In genomic region chr8:106736861-106737662, GRCm38 (mm10) we compare ENCODE assay signal across 13 mouse cellular contexts. TPM values are rescaled to one million over a fixed set of nuclear protein-coding genes. Genes with fewer than 3 reads are reported as not detected.
A peak's percentile ranks its signal among the peaks of the same experiment; 100 is the strongest.
DNase-seq lines count a peak whose midpoint lies in the region; ATAC-seq and TF ChIP-seq lines count a peak whose summit lies in the region.
"Had no signal": no experiment of that assay in that cellular context is flagged by ENCODE, and none has a peak within 500 bp of the region (broad histone marks: within the 10 kb centered on the region; RNA-seq: fewer than 3 reads in every experiment).

No protein-coding gene starts in this region.

- peaks cover 28% of the 10 kb centered on the region for H3K4me1 ChIP-seq in embryonic facial prominence, embryonic 10.5 days
- H3K4me1 ChIP-seq in lung, postnatal 0 days (ENCODE audit: insufficient read depth, low read depth, low read length) = no peaks in the 10 kb centered on the region
- H3K4me1 ChIP-seq: hindbrain, embryonic 12.5 days; liver, embryonic 15.5 days had no signal

- H3K4me3 ChIP-seq in embryonic facial prominence, embryonic 10.5 days = no peak overlapping the region
- H3K4me3 ChIP-seq in lung, postnatal 0 days (ENCODE audit: low read depth, low read length) = no peak overlapping the region
- H3K4me3 ChIP-seq: heart, embryonic 12.5 days; hindbrain, embryonic 12.5 days; liver, embryonic 15.5 days had no signal

- H3K4me2 ChIP-seq in lung, postnatal 0 days (replicated peaks; ENCODE audit: low read depth, low read length) = no peak overlapping the region
- H3K4me2 ChIP-seq: heart, embryonic 12.5 days; hindbrain, embryonic 12.5 days; liver, embryonic 15.5 days had no signal

- H3K27me3 ChIP-seq in embryonic facial prominence, embryonic 10.5 days (replicated peaks; ENCODE audit: low read depth, poor library complexity, severe bottlenecking) = no peaks in the 10 kb centered on the region
- H3K27me3 ChIP-seq in lung, postnatal 0 days (replicated peaks; ENCODE audit: insufficient read depth, low read length) = no peaks in the 10 kb centered on the region
- H3K27me3 ChIP-seq: heart, embryonic 12.5 days; hindbrain, embryonic 12.5 days; liver, embryonic 15.5 days had no signal

- 0 out of 2 replicates have a peak overlapping the region, but pooled peaks have one; percentile 3 for H3K27ac ChIP-seq in embryonic facial prominence, embryonic 10.5 days (replicated peaks)
- no peak overlapping the region for H3K27ac ChIP-seq in lung, postnatal 0 days (ENCODE audit: low read length)
- H3K27ac ChIP-seq: hindbrain, embryonic 12.5 days; liver, embryonic 15.5 days had no signal

- intact Hi-C loops in left cerebral cortex, postnatal 10 days (cut with DNase I) = no loop called here

- no peak for TF ChIP-seq EP300 in lung, postnatal 0 days (IDR thresholded peaks at IDR 0.05)

- WGBS in embryonic facial prominence, embryonic 10.5 days = 82% methylated on average over 13 of the region's 13 CpGs
- 63% methylated on average over 13 of the region's 13 CpGs for WGBS in lung, postnatal 0 days

- ATAC-seq in lung, postnatal 0 days = no peak
- ATAC-seq: forebrain, embryonic 14.5 days; intestine, postnatal 0 days had no signal

- DNase-seq in urinary bladder, adult 2 months (ENCODE audit: low spot score) = peak; percentile 29
- DNase-seq in urinary bladder, postnatal 4 days (ENCODE audit: low spot score in 2 of 2) = no peak
- DNase-seq in embryonic facial prominence, embryonic 10.5 days (ENCODE audit: low spot score) = no peak
- peak; percentile 14 for DNase-seq in spleen, adult 12 weeks (ENCODE audit: low spot score)
- no peak for DNase-seq in left cerebral cortex, postnatal 10 days (ENCODE audit: extremely low spot score in 1 of 2, low spot score in 2 of 2)
- no peak for DNase-seq in lung, postnatal 0 days (ENCODE audit: low spot score)
- no peak for DNase-seq in cerebellum, adult 8-10 months
- DNase-seq: cerebellum, postnatal 14 days had no signal

- H3K9ac ChIP-seq in lung, postnatal 0 days (replicated peaks; ENCODE audit: low read depth) = no peak overlapping the region
- H3K9ac ChIP-seq: heart, embryonic 12.5 days; hindbrain, embryonic 12.5 days; liver, embryonic 15.5 days had no signal

- no peak for TF ChIP-seq CTCF in lung, postnatal 0 days (IDR thresholded peaks at IDR 0.05)

- peaks cover 43% of the 10 kb centered on the region for H3K36me3 ChIP-seq in embryonic facial prominence, embryonic 10.5 days (replicated peaks)
- peaks cover 9% of the 10 kb centered on the region; the same call in 1 of the 2 replicates for H3K36me3 ChIP-seq in lung, postnatal 0 days (ENCODE audit: insufficient read depth, low read length)

- H3K9me3 ChIP-seq in embryonic facial prominence, embryonic 10.5 days = 0 out of 2 replicates have a peak, but pooled peaks cover 3% of the 10 kb centered on the region
- no peaks in the 10 kb centered on the region for H3K9me3 ChIP-seq in lung, postnatal 0 days (ENCODE audit: low read length)
- H3K9me3 ChIP-seq: hindbrain, embryonic 12.5 days; liver, embryonic 15.5 days had no signal

RNA-seq across cellular contexts. Expression of gene Tango6, which starts 54.2 kb away (rescaled TPM):
- 4.4 and 5.0 TPM in 2 replicates for polyA plus RNA-seq in urinary bladder, adult 2 months (2012; rRNA removed)
- polyA plus RNA-seq in embryonic facial prominence, embryonic 10.5 days (2016; fragmentation: Nextera tagmentation; extraction: Ambion mirVana) = 16.3 and 16.8 TPM in 2 replicates
- 1 to 10 TPM; 6.1 to 6.8 TPM for total RNA-seq in left cerebral cortex, postnatal 10 days (2021)
- 3.5 and 3.7 TPM in 2 replicates for polyA plus RNA-seq in lung, postnatal 0 days (2015; fragmentation: Nextera tagmentation; extraction: Ambion mirVana)

Comparison
In these comparisons a context has a peak if more than half of its experiments do, and no peak if none do; other contexts are left out.
1. DNase-seq: peak in urinary bladder, adult 2 months (single experiment) and spleen, adult 12 weeks (single experiment); none in urinary bladder, postnatal 4 days (0 of 2), embryonic facial prominence, embryonic 10.5 days (single experiment), left cerebral cortex, postnatal 10 days (0 of 2), lung, postnatal 0 days (single experiment) and cerebellum, adult 8-10 months (single experiment).